Mouse (Mus musculus): ENCODE measurements around the gene Ccl3. TPM values are rescaled to one million over a fixed set of nuclear protein-coding genes. Genes with fewer than 3 reads are reported as not detected.

Ccl3 gene
- polyA plus RNA-seq (2011; ENCODE audit: insufficient read depth, insufficient read length, low read depth, missing spikeins): not detected in 2 replicates

DNA sequence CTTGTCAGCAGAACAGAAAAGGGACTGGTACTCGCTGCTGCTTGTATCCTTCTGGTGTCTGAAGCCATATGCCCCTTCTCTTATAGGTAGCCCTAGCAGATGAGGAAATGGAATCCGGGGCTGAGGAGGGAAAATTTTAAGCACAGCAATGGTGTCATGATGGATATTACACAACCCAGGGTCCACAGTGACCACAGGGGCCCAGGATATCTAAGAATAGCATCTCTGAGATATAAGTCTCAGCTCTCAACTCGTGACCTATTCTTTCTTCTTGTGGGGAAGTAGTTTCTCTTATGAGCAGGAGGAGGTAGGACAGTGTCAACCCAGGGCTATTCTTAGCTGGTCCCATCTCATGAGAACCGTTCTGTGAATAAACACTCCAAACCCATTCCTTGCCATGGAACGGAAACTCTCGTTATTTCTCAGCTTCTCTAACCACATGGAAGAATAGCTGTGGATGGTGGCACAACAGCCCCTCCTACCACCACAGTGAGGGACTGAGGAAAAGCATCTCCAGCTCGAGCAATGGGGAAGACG is at the start of gene Ccl3:
TSS of gene Ccl3 (minus strand) at position 51 of the 537 bp plus-strand sequence.
- H3K9ac ChIP-seq (ENCODE audit: low read depth, poor library complexity, severe bottlenecking): no peak within 1 kb of the TSS
- no peak for TF ChIP-seq CTCF (IDR thresholded peaks at IDR 0.05; ENCODE audit: low read depth, low read length)
- no peak for TF ChIP-seq POLR2A (IDR thresholded peaks at IDR 0.05; ENCODE audit: insufficient read depth, low read length)
- TF ChIP-seq EP300 (IDR thresholded peaks at IDR 0.05; ENCODE audit: insufficient read depth, low read depth, low read length): no peak
- H3K4me3 ChIP-seq (ENCODE audit: low read depth, low read length): no peak within 1 kb of the TSS
- H3K27me3 ChIP-seq (ENCODE audit: control insufficient read depth, insufficient read depth, low read length, poor library complexity, severe bottlenecking): no peaks in the 10 kb centered on the region
- H3K36me3 ChIP-seq (ENCODE audit: control insufficient read depth, insufficient read depth, low read length, poor library complexity, severe bottlenecking): no peaks in the 10 kb centered on the region
- H3K4me1 ChIP-seq (ENCODE audit: control insufficient read depth, insufficient read depth, low read length): no peaks in the 10 kb centered on the region
- no peak within 1 kb of the TSS for H3K27ac ChIP-seq (ENCODE audit: insufficient read depth, low read length)
- no peaks in the 10 kb centered on the region for H3K9me3 ChIP-seq (replicated peaks; ENCODE audit: control insufficient read depth, insufficient read depth, low read length, poor library complexity, severe bottlenecking)

DNA sequence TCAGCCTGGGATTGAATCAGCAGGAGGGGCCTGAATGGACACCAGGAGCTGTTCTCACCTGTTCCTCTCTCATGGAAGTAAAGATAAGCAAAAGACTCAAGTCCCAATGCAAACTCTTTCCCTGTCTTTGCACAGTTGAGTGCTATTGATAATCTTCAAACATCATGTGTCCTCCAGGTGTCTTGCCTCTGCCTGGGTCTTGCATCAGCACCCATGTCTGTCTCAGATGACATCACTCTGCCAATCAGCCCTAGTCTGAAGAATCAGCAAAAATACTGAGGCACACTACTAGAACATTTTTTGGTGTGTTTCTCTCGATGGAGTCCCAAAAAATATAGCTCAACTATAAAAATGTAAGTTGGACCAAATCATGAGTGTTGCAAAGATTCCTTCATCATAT is 42.9 kb upstream of the Ccl3 start:
- Histone ChIP-seq H3K4me1 (ENCODE audit: control insufficient read depth, insufficient read depth, low read length) (no peaks in the 10 kb centered on the region), H3K9ac (ENCODE audit: low read depth, poor library complexity, severe bottlenecking) (no peak overlapping the region), H3K4me3 (ENCODE audit: low read depth, low read length) (no peak overlapping the region), H3K27ac (ENCODE audit: insufficient read depth, low read length) (no peak overlapping the region), H3K27me3 (ENCODE audit: control insufficient read depth, insufficient read depth, low read length, poor library complexity, severe bottlenecking) (no peaks in the 10 kb centered on the region; the same call in 1 of the 2 replicates), H3K9me3 (replicated peaks; ENCODE audit: control insufficient read depth, insufficient read depth, low read length, poor library complexity, severe bottlenecking) (no peaks in the 10 kb centered on the region), H3K36me3 (ENCODE audit: control insufficient read depth, insufficient read depth, low read length, poor library complexity, severe bottlenecking) (no peaks in the 10 kb centered on the region)
- TF ChIP-seq CTCF (IDR thresholded peaks at IDR 0.05; ENCODE audit: low read depth, low read length) (no peak), POLR2A (IDR thresholded peaks at IDR 0.05; ENCODE audit: insufficient read depth, low read length) (no peak), EP300 (IDR thresholded peaks at IDR 0.05; ENCODE audit: insufficient read depth, low read depth, low read length) (no peak)

DNA sequence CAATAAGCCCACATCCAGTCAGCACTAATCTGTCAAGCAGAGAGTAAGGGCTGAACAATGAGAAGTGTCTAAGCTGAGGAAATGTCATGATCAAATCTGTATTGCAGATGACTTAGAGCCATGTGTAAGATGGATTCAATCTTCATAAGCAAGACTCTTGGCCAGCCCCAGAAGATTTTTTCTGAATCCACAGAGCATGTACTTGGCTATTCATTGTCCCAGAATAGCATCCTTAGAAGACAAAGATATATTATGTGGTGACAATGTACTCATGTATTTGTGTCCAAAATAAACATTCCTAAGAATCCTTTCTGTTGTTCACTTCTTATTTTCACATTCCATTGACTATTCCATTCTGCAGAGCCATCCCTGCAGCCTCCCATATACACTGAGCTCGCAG is 40.8 kb upstream of the Ccl3 start:
- H3K27me3 ChIP-seq (ENCODE audit: control insufficient read depth, insufficient read depth, low read length, poor library complexity, severe bottlenecking): no peaks in the 10 kb centered on the region; the same call in 1 of the 2 replicates
- TF ChIP-seq CTCF (IDR thresholded peaks at IDR 0.05; ENCODE audit: low read depth, low read length) (no peak), POLR2A (IDR thresholded peaks at IDR 0.05; ENCODE audit: insufficient read depth, low read length) (no peak), EP300 (IDR thresholded peaks at IDR 0.05; ENCODE audit: insufficient read depth, low read depth, low read length) (no peak)
- H3K9me3 ChIP-seq (replicated peaks; ENCODE audit: control insufficient read depth, insufficient read depth, low read length, poor library complexity, severe bottlenecking): no peaks in the 10 kb centered on the region
- H3K36me3 ChIP-seq (ENCODE audit: control insufficient read depth, insufficient read depth, low read length, poor library complexity, severe bottlenecking): no peaks in the 10 kb centered on the region
- H3K4me3 ChIP-seq (ENCODE audit: low read depth, low read length): no peak overlapping the region
- no peaks in the 10 kb centered on the region for H3K4me1 ChIP-seq (ENCODE audit: control insufficient read depth, insufficient read depth, low read length)
- H3K9ac ChIP-seq (ENCODE audit: low read depth, poor library complexity, severe bottlenecking): no peak overlapping the region
- H3K27ac ChIP-seq (ENCODE audit: insufficient read depth, low read length): no peak overlapping the region

GRCm38 (mm10) chr11:83675665-83676064 is 26.5 kb upstream of the Ccl3 start:
- no peak for TF ChIP-seq CTCF (IDR thresholded peaks at IDR 0.05; ENCODE audit: low read depth, low read length)
- no peak for TF ChIP-seq EP300 (IDR thresholded peaks at IDR 0.05; ENCODE audit: insufficient read depth, low read depth, low read length)
- no peak for TF ChIP-seq POLR2A (IDR thresholded peaks at IDR 0.05; ENCODE audit: insufficient read depth, low read length)
- H3K36me3 ChIP-seq (ENCODE audit: control insufficient read depth, insufficient read depth, low read length, poor library complexity, severe bottlenecking): no peaks in the 10 kb centered on the region
- no peak overlapping the region for H3K4me3 ChIP-seq (ENCODE audit: low read depth, low read length)
- no peaks in the 10 kb centered on the region for H3K27me3 ChIP-seq (ENCODE audit: control insufficient read depth, insufficient read depth, low read length, poor library complexity, severe bottlenecking)
- H3K9ac ChIP-seq (ENCODE audit: low read depth, poor library complexity, severe bottlenecking): no peak overlapping the region
- H3K4me1 ChIP-seq (ENCODE audit: control insufficient read depth, insufficient read depth, low read length): no peaks in the 10 kb centered on the region
- no peak overlapping the region for H3K27ac ChIP-seq (ENCODE audit: insufficient read depth, low read length)
- no peaks in the 10 kb centered on the region for H3K9me3 ChIP-seq (replicated peaks; ENCODE audit: control insufficient read depth, insufficient read depth, low read length, poor library complexity, severe bottlenecking)

- Histone ChIP-seq H3K4me1 (ENCODE audit: control insufficient read depth, insufficient read depth, low read length) (no peaks in the 10 kb centered on the region), H3K4me3 (ENCODE audit: low read depth, low read length) (no peak overlapping the region)
- TF ChIP-seq POLR2A (IDR thresholded peaks at IDR 0.05; ENCODE audit: insufficient read depth, low read length): no peak
- no peak for TF ChIP-seq EP300 (IDR thresholded peaks at IDR 0.05; ENCODE audit: insufficient read depth, low read depth, low read length)
- no peak for TF ChIP-seq CTCF (IDR thresholded peaks at IDR 0.05; ENCODE audit: low read depth, low read length)
These were observed 22.6 kb upstream of the Ccl3 start for GRCm38 (mm10) chr11:83671743-83672142.

GRCm38 (mm10) chr11:83663532-83663931 is 14.4 kb upstream of the Ccl3 start:
- Histone ChIP-seq H3K9ac (ENCODE audit: low read depth, poor library complexity, severe bottlenecking) (no peak overlapping the region), H3K27me3 (ENCODE audit: control insufficient read depth, insufficient read depth, low read length, poor library complexity, severe bottlenecking) (no peaks in the 10 kb centered on the region), H3K9me3 (replicated peaks; ENCODE audit: control insufficient read depth, insufficient read depth, low read length, poor library complexity, severe bottlenecking) (no peaks in the 10 kb centered on the region), H3K4me3 (ENCODE audit: low read depth, low read length) (no peak overlapping the region), H3K36me3 (ENCODE audit: control insufficient read depth, insufficient read depth, low read length, poor library complexity, severe bottlenecking) (no peaks in the 10 kb centered on the region), H3K27ac (ENCODE audit: insufficient read depth, low read length) (no peak overlapping the region), H3K4me1 (ENCODE audit: control insufficient read depth, insufficient read depth, low read length) (no peaks in the 10 kb centered on the region)
- TF ChIP-seq POLR2A (IDR thresholded peaks at IDR 0.05; ENCODE audit: insufficient read depth, low read length): no peak
- TF ChIP-seq CTCF (IDR thresholded peaks at IDR 0.05; ENCODE audit: low read depth, low read length): no peak
- no peak for TF ChIP-seq EP300 (IDR thresholded peaks at IDR 0.05; ENCODE audit: insufficient read depth, low read depth, low read length)

More at GRCm38 (mm10) chr11:83671743-83672142, 22.6 kb upstream of the Ccl3 start:
- Histone ChIP-seq H3K9me3 (replicated peaks; ENCODE audit: control insufficient read depth, insufficient read depth, low read length, poor library complexity, severe bottlenecking) (no peaks in the 10 kb centered on the region), H3K27ac (ENCODE audit: insufficient read depth, low read length) (no peak overlapping the region), H3K36me3 (ENCODE audit: control insufficient read depth, insufficient read depth, low read length, poor library complexity, severe bottlenecking) (no peaks in the 10 kb centered on the region), H3K9ac (ENCODE audit: low read depth, poor library complexity, severe bottlenecking) (no peak overlapping the region), H3K27me3 (ENCODE audit: control insufficient read depth, insufficient read depth, low read length, poor library complexity, severe bottlenecking) (no peaks in the 10 kb centered on the region)

Data from ES-Bruce4 (cell line).